Comparison of ENCODE assay signal across 21 mouse cellular contexts in the genomic region with DNA sequence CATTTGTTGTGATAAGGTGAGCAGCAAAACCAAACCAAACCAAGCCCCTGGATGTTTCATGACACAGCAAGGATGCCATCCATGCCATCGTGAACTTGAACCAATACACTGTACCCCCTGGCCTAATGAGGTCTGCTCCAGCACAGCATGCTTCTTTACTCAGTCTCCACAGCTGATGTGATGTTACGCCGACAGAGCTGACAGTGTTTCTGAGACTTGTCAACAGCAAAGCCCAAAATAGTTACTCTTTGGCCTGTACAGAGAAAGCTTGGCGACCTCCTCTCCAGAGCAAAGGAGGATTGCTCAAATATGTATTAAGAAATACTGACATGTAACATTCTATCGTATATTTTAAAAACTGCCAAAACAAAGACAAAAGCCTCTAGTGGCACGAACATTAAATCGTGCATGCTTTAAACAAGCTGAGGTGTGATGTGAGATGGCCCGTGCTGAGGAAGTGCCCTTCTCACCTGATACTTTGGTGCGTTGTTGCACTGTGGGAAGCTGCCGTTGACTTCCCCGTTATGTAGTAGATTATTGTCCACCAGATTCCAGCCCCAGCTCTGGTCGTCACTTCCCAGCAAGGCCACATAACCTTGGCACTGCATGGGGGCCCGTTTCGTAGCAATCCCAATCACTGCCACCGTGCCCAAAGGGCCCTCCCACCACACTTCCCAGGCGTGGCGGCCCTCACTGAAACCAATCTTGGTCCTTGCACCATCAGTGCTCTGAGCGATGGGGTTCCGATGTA. TPM values are rescaled to one million over a fixed set of nuclear protein-coding genes. Genes with fewer than 3 reads are reported as not detected.
DNase-seq lines count a peak whose midpoint lies in the region; ATAC-seq and TF ChIP-seq lines count a peak whose summit lies in the region.
"Had no signal": no experiment of that assay in that cellular context is flagged by ENCODE, and none has a peak within 500 bp of the region (broad histone marks: within the 10 kb centered on the region; RNA-seq: fewer than 3 reads in every experiment).

No protein-coding gene starts in this region.

- H3K79me2 ChIP-seq in heart, adult 2 months (replicated peaks; ENCODE audit: control insufficient read depth, insufficient read depth, low read length), result no peaks in the 10 kb centered on the region

- peak; percentile 22 for DNase-seq in adrenal gland, postnatal 25 days
- peak in 1 of 2 experiments; percentile 47 for DNase-seq in heart, adult 2 months
- peak; percentile 51 for DNase-seq in lung, postnatal 10 days
- no peak for DNase-seq in gastrocnemius, postnatal 14 days
- DNase-seq in gastrocnemius, postnatal 25 days, result no peak
- DNase-seq in midbrain, embryonic 10.5 days (ENCODE audit: low spot score), result no peak
- DNase-seq: cerebellum, adult 8-10 months; kidney, adult 11 months; kidney, postnatal 10 days; thymus, postnatal 4 days had no signal

- ATAC-seq in heart, embryonic 16.5 days (replicated peaks; ENCODE audit: extremely low read depth, insufficient read depth, low FRiP score), result peak; percentile 85
- ATAC-seq: forebrain, embryonic 14.5 days; hindbrain, embryonic 16.5 days had no signal

- no peak overlapping the region for H3K9ac ChIP-seq in heart, adult 2 months (ENCODE audit: low read depth, low read length)
- no peak overlapping the region for H3K9ac ChIP-seq in heart, embryonic 16.5 days (ENCODE audit: low read length)
- H3K9ac ChIP-seq: embryonic facial prominence, embryonic 15.5 days; limb, embryonic 13.5 days; midbrain, embryonic 12.5 days had no signal

- peaks cover 7% of the 10 kb centered on the region for H3K36me3 ChIP-seq in heart, adult 2 months (ENCODE audit: control insufficient read depth, insufficient read depth, low read length)
- 0 out of 2 replicates have a peak, but pooled peaks cover 5% of the 10 kb centered on the region for H3K36me3 ChIP-seq in heart, embryonic 16.5 days (ENCODE audit: control insufficient read depth, insufficient read depth)
- peaks cover 75% of the 10 kb centered on the region for H3K36me3 ChIP-seq in midbrain, embryonic 10.5 days

- no peaks in the 10 kb centered on the region for H3K27me3 ChIP-seq in heart, adult 2 months (ENCODE audit: control insufficient read depth, insufficient read depth, low read length)
- H3K27me3 ChIP-seq in heart, embryonic 16.5 days (ENCODE audit: control insufficient read depth, insufficient read depth, low read length), result no peaks in the 10 kb centered on the region
- H3K27me3 ChIP-seq in midbrain, embryonic 10.5 days (ENCODE audit: low read depth, poor library complexity, severe bottlenecking), result no peaks in the 10 kb centered on the region
- H3K27me3 ChIP-seq: embryonic facial prominence, embryonic 15.5 days; limb, embryonic 13.5 days; midbrain, embryonic 12.5 days had no signal

- TF ChIP-seq POLR2A in heart, adult 2 months (IDR thresholded peaks at IDR 0.05; ENCODE audit: insufficient read depth, low read depth, low read length), result no peak

- 56% methylated on average over 19 of the region's 19 CpGs for WGBS in heart, adult 2 months
- 53% methylated on average over 19 of the region's 19 CpGs for WGBS in heart, embryonic 16.5 days
- 93% methylated on average over 19 of the region's 19 CpGs for WGBS in midbrain, embryonic 10.5 days

- H3K4me2 ChIP-seq in heart, embryonic 16.5 days (ENCODE audit: low read depth, low read length), result peak overlapping the region; percentile 11
- H3K4me2 ChIP-seq: embryonic facial prominence, embryonic 15.5 days; limb, embryonic 13.5 days; midbrain, embryonic 12.5 days had no signal

- H3K4me3 ChIP-seq in heart, adult 2 months, result no peak overlapping the region
- H3K4me3 ChIP-seq in heart, embryonic 16.5 days (ENCODE audit: low read length), result no peak overlapping the region
- H3K4me3 ChIP-seq in midbrain, embryonic 10.5 days, result no peak overlapping the region
- H3K4me3 ChIP-seq: embryonic facial prominence, embryonic 15.5 days; limb, embryonic 13.5 days; midbrain, embryonic 12.5 days; myocyte had no signal

- no peaks in the 10 kb centered on the region; the same call in none of the 2 replicates for H3K4me1 ChIP-seq in heart, adult 2 months (ENCODE audit: control insufficient read depth, insufficient read depth, low read length)
- peaks cover 22% of the 10 kb centered on the region for H3K4me1 ChIP-seq in heart, embryonic 16.5 days (ENCODE audit: control insufficient read depth, insufficient read depth, low read length)
- H3K4me1 ChIP-seq in midbrain, embryonic 10.5 days, result no peaks in the 10 kb centered on the region
- H3K4me1 ChIP-seq: embryonic facial prominence, embryonic 15.5 days; limb, embryonic 13.5 days; midbrain, embryonic 12.5 days had no signal

- peak overlapping the region; percentile 66 for H3K27ac ChIP-seq in heart, adult 2 months
- H3K27ac ChIP-seq in heart, embryonic 16.5 days (ENCODE audit: low read length), result peak overlapping the region; percentile 85
- no peak overlapping the region for H3K27ac ChIP-seq in midbrain, embryonic 10.5 days (replicated peaks)
- H3K27ac ChIP-seq: embryonic facial prominence, embryonic 15.5 days; limb, embryonic 13.5 days; midbrain, embryonic 12.5 days had no signal

- 0 out of 2 replicates have a peak, but pooled peaks have one; percentile 29 for TF ChIP-seq EP300 in heart, adult 2 months (IDR thresholded peaks at IDR 0.05; ENCODE audit: insufficient read depth, low read depth, low read length)

- no peak for TF ChIP-seq CTCF in heart, adult 2 months (IDR thresholded peaks at IDR 0.05)

- no peaks in the 10 kb centered on the region for H3K9me3 ChIP-seq in heart, embryonic 16.5 days (replicated peaks; ENCODE audit: control insufficient read depth, low read length)
- no peaks in the 10 kb centered on the region for H3K9me3 ChIP-seq in midbrain, embryonic 10.5 days (replicated peaks)
- H3K9me3 ChIP-seq: embryonic facial prominence, embryonic 15.5 days; limb, embryonic 13.5 days; midbrain, embryonic 12.5 days had no signal

- intact Hi-C loops in heart, adult 2 months (cut with DNase I), result no loop called here
- intact Hi-C loops in gastrocnemius, postnatal 14 days (cut with DNase I; ENCODE audit: low total_unique reads), result no loop called here

RNA-seq across cellular contexts. Expression of gene Fbxo45, which starts 8.9 kb away (rescaled TPM):
- 19.6 and 22.8 TPM in 2 replicates for total RNA-seq in adrenal gland, postnatal 25 days (2021)
- 10 to 100 TPM; 10.8 to 13.5 TPM for total RNA-seq in heart, adult 2 months (2021)
- 3.3 and 6.2 TPM in 2 replicates for polyA plus RNA-seq in heart, adult 2 months (2012; rRNA removed)
- 3.7 and 5.1 TPM in 2 replicates for polyA plus RNA-seq in heart, embryonic 16.5 days (2015; fragmentation: Nextera tagmentation; extraction: Ambion mirVana)
- 10 to 100 TPM in 1 of 2 experiments, 1 to 10 TPM in 1; 9.4 to 10.2 TPM for total RNA-seq in gastrocnemius, postnatal 14 days (2021)
- total RNA-seq in gastrocnemius, postnatal 25 days (2021), result 10 to 100 TPM; 13.8 to 13.9 TPM
- polyA plus RNA-seq in midbrain, embryonic 10.5 days (2016; fragmentation: Nextera tagmentation; extraction: Ambion mirVana), result 7.0 and 8.6 TPM in 2 replicates

RNA-seq across cellular contexts. Expression of gene Wdr53, which starts 8.9 kb away (rescaled TPM):
- total RNA-seq in adrenal gland, postnatal 25 days (2021), result 15.1 and 16.3 TPM in 2 replicates
- 1 to 10 TPM; 7.6 TPM for total RNA-seq in heart, adult 2 months (2021)
- polyA plus RNA-seq in heart, adult 2 months (2012; rRNA removed), result 3.3 and 8.1 TPM in 2 replicates
- polyA plus RNA-seq in heart, embryonic 16.5 days (2015; fragmentation: Nextera tagmentation; extraction: Ambion mirVana), result 11.6 and 11.9 TPM in 2 replicates
- total RNA-seq in gastrocnemius, postnatal 14 days (2021), result 1 to 10 TPM; 5.1 to 5.6 TPM
- total RNA-seq in gastrocnemius, postnatal 25 days (2021), result 1 to 10 TPM; 5.2 TPM
- polyA plus RNA-seq in midbrain, embryonic 10.5 days (2016; fragmentation: Nextera tagmentation; extraction: Ambion mirVana), result 18.6 and 19.2 TPM in 2 replicates

RNA-seq across cellular contexts. Expression of gene Smco1, which starts 33.2 kb away (rescaled TPM):
- 0.36 TPM in 1 of 2 replicates, not detected in the other for total RNA-seq in adrenal gland, postnatal 25 days (2021)
- total RNA-seq in heart, adult 2 months (2021), result 10 to 100 TPM; 25.2 to 29.6 TPM
- 10.9 and 23.4 TPM in 2 replicates for polyA plus RNA-seq in heart, adult 2 months (2012; rRNA removed)
- polyA plus RNA-seq in heart, embryonic 16.5 days (2015; fragmentation: Nextera tagmentation; extraction: Ambion mirVana), result 0.16 TPM in 1 of 2 replicates, not detected in the other
- 10 to 100 TPM; 24.5 to 42.0 TPM for total RNA-seq in gastrocnemius, postnatal 14 days (2021)
- 10 to 100 TPM; 48.0 to 55.0 TPM for total RNA-seq in gastrocnemius, postnatal 25 days (2021)
- 0.07 TPM in 1 of 2 replicates, not detected in the other for polyA plus RNA-seq in midbrain, embryonic 10.5 days (2016; fragmentation: Nextera tagmentation; extraction: Ambion mirVana)
- total RNA-seq: ES-E14; granulocyte monocyte progenitor cell, adult 5-6 weeks had no signal
- polyA plus RNA-seq: forebrain, embryonic 14.5 days; hindbrain, embryonic 16.5 days; limb, embryonic 13.5 days; liver, embryonic 16.5 days; midbrain, embryonic 12.5 days; myocyte had no signal

RNA-seq across cellular contexts. Expression of gene Rnf168, which starts 39.2 kb away (rescaled TPM):
- 29.1 and 33.9 TPM in 2 replicates for total RNA-seq in adrenal gland, postnatal 25 days (2021)
- total RNA-seq in heart, adult 2 months (2021), result 10 to 100 TPM; 12.2 to 14.0 TPM
- 4.6 and 9.6 TPM in 2 replicates for polyA plus RNA-seq in heart, adult 2 months (2012; rRNA removed)
- polyA plus RNA-seq in heart, embryonic 16.5 days (2015; fragmentation: Nextera tagmentation; extraction: Ambion mirVana), result 17.3 and 19.3 TPM in 2 replicates
- total RNA-seq in gastrocnemius, postnatal 14 days (2021), result 10 to 100 TPM; 10.4 to 11.0 TPM
- 10 to 100 TPM in 1 of 2 experiments, 1 to 10 TPM in 1; 9.8 to 10.5 TPM for total RNA-seq in gastrocnemius, postnatal 25 days (2021)
- polyA plus RNA-seq in midbrain, embryonic 10.5 days (2016; fragmentation: Nextera tagmentation; extraction: Ambion mirVana), result 34.6 and 35.2 TPM in 2 replicates

RNA-seq across cellular contexts. Expression of gene Bex6, which starts 58.5 kb away (rescaled TPM):
- total RNA-seq in adrenal gland, postnatal 25 days (2021), result not detected in 2 replicates
- not detected for total RNA-seq in heart, adult 2 months (2021)
- polyA plus RNA-seq in heart, adult 2 months (2012; rRNA removed), result not detected in 2 replicates
- 0.47 and 1.1 TPM in 2 replicates for polyA plus RNA-seq in heart, embryonic 16.5 days (2015; fragmentation: Nextera tagmentation; extraction: Ambion mirVana)
- total RNA-seq in gastrocnemius, postnatal 14 days (2021), result not detected
- total RNA-seq in gastrocnemius, postnatal 25 days (2021), result not detected
- polyA plus RNA-seq in midbrain, embryonic 10.5 days (2016; fragmentation: Nextera tagmentation; extraction: Ambion mirVana), result 0.25 TPM in 1 of 2 replicates, not detected in the other
- total RNA-seq: layer of hippocampus, adult 8-10 months had no signal
- polyA plus RNA-seq: forebrain, embryonic 14.5 days; hindbrain, embryonic 16.5 days; limb, embryonic 13.5 days; midbrain, embryonic 12.5 days; myocyte had no signal

Comparison
In these comparisons a context has a peak if more than half of its experiments do, and no peak if none do; other contexts are left out.
1. DNase-seq: peak in adrenal gland, postnatal 25 days (single experiment) and lung, postnatal 10 days (single experiment); none in gastrocnemius, postnatal 14 days (single experiment), gastrocnemius, postnatal 25 days (single experiment) and midbrain, embryonic 10.5 days (single experiment).
2. RNA of gene Smco1, which starts 33.2 kb away (total RNA-seq): 48.0 to 55.0 TPM in gastrocnemius, postnatal 25 days, 24.5 to 42.0 TPM in gastrocnemius, postnatal 14 days and 25.2 to 29.6 TPM in heart, adult 2 months; 0.36 TPM in adrenal gland, postnatal 25 days; every median in the first group is over 10 times any median in the second.